Mouse (Mus musculus) 416B (cell line): ENCODE results near the gene Cyb5r4.
"Not testable (repeated sequence)": the region's sequence is repeated elsewhere in the genome, so short reads cannot be mapped to it uniquely, and the experiment has no call there.

Source experiments
- DNase-seq: peaks from one replicate; pipeline ENCODE4 v3.0.0; 2011; ENCODE audit warnings: low read depth

The Cyb5r4 gene

DNA sequence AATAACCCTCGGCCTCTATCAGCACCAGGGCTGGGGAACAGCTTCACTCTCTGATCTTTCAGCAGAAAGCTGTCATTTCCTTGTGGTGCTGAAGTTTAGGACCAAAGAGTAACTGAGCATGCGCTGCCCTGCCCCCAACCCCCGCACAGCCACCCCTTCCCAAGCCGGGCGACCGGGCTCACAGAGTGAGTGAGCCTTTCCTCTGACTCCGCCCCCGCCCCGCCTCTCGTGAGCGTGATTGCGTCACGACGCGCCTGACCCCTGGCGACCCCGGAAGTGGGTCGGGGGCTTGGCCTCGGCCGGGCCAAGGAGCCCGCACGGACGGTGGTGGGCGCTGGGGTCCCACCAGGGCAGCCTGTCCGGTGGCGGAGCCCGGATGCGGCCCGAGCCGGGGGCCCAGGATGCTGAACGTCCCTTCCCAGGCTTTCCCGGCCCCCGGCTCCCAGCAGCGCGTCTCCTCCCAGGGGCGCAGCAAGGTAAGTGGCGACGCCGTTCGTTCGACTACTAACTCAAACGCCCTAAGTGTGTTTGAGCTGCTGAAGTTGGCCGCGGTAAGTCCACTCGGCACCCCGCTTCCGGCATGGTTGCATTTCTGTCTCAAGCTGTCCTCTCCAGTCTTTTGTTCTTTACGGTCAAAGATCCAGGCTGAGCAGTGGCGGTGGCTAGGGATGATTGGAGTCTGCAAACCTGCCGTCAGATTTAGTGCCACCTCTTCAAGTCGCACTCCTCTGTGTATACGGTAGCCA is at the start of gene Cyb5r4:
Cyb5r4 (plus strand) TSS at position 237 of the 746 bp plus-strand sequence.
- DNase-seq: peak; percentile 97

DNA sequence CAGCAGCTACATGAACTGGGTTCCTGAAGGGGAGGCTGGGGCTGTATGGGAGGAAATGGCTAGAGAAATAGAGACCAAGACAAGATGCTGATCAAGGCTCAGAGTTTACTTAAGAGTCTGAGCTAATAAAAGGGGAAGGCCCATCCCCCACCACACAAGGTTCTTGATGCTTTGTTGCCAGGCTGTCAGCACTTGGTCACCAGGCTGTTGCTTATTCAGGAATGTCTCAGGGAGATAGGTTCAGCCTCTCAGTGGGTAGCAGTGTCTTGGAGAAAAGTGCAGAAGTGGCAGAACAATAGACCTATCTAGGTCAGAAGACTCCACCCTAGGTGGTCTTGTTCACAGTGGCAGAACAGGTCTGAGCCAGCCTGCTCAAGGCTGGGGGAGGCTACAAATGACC is 49.3 kb upstream of the Cyb5r4 start:
- DNase-seq: not testable (repeated sequence)

DNA sequence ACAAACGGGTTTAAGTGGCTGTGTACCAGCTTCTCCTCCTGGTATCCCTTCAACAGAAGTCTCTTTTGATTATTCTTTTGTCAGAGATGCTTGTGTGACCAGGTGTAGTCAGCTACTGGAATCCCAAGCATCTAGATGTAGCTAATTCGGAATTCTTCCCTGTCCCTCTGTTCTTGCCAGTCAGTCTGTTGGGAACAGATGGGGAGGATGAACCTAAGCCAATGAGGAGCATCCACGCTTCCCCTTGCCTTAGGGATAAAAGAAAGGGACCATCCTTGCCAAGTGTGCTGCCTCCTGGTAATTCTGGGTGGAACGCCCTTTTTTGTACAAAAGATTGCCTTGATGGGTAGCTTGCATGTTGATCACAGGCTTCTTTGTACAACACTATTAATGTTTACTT is 48.3 kb upstream of the Cyb5r4 start:
- DNase-seq: no peak

DNA sequence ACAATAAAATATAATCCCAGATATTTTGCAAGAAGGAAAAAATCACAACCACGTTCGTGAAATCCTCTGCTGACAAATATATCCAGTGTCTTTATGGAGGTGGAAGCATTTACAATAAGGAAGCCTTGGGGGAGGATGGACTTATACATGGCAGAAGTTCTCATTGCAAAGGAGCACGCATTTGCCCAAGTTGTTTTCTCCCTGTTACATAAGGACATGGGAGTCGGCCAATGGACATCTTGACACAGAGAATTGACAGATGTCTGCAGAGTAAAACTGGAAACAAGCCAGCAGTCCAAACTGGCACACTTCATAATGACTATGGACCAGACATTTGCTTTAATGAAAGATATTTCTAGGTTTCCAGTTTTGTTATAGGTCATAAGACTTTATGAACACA is 44.9 kb upstream of the Cyb5r4 start:
- DNase-seq: no peak

DNA sequence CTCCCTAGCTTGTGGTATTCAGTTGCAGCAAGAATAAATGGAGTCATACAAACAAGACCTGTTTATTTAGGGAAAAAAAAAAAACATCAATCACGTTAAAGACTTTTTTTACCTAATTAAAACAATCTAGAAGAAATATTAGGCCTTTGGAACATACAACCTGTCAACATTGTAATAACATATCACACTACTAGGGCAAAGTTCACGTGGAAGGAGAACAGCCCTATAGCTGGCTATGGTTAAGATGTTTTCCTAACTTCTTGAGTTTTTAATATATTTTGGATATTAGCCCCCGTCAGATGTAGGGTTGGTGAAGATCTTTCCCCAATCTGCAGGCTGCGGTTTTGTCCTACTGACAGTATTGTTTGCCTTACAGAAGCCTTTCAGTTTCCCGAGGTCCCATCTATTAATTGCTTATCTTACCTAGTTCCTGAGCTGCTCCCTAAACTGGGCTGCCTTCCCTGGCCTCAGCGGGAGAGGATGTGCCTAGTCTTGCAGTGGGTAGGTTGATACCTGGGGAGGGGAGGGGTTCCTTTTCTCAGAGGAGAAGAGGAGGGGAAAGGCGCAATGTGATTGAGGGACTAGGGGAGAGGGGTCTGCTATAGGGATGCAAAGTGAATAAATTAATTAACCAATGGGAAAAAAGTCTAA is 43.4 kb upstream of the Cyb5r4 start:
- DNase-seq: no peak

DNA sequence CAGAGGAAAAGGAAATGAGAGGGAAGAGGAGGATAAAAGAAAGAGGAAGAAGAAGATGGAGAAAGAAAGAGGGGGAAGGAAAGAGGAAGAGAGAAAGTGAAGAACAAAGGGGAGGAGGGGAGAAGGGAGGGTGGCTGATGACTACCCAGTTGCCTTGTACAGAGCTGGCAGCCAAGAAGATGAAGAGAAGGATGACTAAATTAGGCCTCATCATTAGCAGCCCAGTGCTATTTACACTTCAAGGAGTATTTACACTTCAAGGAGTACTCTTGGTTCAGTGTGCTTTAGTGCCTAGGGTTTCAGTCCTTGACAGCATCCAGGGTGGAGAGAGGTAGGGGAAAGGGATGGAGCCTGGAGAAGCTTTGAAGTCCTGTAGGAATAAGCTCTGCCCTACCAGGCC is 41.8 kb upstream of the Cyb5r4 start:
- DNase-seq: no peak

DNA sequence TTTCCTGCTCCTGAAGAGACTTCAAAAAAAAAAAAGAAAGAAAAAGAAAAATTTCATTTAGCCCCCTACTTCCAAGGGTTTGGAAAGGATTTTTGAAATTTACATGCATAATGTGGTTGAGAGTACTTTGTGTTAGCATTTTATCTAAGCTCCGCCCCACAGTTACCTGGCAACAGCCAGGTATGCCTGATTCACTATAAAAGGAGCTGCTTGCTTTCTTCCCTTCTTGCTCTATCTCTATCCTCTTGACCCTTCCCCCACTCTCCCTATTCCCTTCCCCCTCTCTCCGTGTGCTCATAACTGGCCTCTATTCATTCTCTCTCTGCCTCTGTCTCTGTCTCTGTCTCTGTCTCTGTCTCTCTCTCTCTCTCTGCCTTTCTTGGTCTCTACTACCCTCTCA is 40.9 kb upstream of the Cyb5r4 start:
- no peak for DNase-seq

DNA sequence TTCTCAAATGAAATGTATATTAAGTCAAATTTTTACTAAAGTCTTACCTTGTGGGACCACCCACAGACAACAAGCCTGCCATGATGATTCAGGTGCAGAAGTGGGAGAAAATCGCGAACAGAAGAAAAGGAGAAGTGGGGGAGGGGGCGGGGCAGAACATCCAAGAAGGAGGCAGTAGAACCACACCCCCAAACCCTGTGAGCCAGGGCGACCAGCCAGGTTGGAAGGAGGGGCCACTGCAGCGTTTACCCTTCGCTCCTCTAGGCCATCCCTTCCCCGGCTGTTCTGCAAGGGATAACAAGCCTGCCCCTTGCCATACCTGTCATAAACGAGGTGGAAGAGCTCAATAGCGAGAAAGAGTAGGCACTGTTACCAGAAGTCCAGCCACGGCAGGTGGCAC is 40.3 kb upstream of the Cyb5r4 start:
- DNase-seq: no peak

DNA sequence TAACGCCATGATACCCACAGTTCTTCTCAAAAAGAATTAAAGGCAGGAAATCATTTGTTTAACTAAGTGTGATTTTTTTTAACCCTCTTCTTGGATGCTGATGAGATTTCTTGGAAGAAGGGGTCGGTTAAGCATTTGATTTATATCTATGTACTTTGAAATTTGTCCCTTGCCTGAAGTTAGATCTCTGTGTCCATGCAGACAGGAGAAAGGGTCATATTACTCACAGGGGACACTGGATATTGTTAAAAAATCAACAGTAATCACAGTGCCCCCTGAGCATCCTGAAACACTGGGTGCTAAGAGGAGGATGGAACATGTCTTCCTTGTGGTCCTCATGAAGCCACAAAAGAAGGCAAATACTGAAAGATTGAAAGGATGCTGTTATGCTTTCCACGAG is 37.2 kb upstream of the Cyb5r4 start:
- DNase-seq: no peak

DNA sequence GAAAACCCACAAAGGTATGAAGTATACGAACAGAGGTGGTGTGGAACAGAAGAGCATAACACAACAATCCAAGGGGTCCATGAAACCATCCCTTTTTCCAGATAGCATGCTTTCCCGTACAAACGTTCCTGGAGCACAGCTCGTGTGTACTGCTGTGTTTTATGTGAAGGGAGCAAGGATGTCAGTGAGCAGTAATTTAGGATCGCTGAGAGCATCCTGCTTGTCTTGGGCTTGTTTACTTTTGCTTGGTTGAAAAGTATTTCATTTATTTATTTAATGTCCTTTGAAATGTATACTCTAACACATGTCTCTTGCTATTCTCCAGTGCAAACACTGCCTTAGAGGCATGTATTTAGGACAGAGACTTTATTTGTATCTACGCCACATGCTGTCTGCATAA is 36.7 kb upstream of the Cyb5r4 start:
- DNase-seq: no peak

DNA sequence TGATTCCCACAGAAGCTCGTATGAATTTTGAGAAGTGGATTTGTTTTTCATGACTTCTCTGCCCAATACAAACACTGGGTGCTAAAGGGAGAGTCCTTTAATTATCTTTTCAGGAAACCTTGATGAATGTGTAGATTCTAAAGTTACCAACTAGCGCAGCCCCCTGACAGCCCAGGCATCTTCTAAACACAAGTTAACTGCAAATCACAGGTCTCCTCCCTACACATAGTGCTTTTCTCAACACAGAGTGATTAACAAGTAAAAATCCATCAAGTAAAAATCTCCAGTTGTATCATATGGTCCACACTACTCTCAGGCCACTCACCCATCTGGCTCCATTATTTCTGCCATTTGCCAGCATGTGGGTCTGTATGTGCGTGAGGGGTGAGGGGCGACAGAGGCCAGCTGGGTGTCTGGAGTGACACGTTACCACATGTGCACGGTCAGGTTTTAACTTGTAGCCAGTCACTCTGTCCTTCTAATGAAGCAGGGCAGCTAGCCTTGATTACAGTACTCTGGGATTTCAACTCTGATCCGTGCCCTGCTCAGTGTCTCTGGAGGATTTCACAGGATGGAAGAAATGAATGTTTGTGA is 35.0 kb upstream of the Cyb5r4 start:
- no peak for DNase-seq

DNA sequence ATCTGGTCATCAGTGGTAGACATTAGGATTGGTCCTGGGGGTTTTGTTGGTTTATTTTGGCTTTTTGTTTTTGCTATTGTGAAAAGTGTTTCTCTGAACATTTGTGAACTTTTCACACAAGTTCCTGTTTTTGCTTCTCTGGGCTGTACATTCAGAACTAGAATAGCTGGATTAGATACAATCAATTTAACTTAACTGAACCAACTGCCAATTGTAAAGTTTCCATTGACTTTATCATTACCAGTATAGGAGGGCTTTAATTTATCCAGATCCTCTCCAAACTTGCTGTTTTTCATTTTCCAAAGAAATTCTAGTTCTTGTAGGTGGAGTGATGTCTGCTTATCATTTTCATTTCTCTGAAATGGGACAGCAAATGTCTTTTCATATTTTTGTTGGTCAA is 32.0 kb upstream of the Cyb5r4 start:
- DNase-seq: no peak

DNA sequence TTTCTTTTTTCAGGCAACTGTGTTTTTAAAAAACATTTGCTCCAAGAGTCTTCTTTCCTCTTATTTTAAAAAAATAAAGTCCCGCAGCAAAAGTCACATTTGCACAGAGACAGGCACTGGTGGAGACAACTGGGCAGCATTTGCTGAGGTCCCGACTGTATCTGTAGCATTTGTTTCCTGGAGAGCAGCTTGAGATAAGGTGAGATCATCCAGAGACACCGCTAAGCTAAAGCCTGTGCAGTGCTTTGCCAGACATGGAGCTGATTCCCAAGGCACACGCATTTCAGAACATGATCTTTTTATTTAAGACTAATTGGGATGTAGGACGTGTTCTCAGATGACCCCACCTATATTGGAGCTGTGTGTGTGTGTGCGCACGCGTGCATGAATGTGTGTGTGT is 30.1 kb upstream of the Cyb5r4 start:
- no peak for DNase-seq

DNA sequence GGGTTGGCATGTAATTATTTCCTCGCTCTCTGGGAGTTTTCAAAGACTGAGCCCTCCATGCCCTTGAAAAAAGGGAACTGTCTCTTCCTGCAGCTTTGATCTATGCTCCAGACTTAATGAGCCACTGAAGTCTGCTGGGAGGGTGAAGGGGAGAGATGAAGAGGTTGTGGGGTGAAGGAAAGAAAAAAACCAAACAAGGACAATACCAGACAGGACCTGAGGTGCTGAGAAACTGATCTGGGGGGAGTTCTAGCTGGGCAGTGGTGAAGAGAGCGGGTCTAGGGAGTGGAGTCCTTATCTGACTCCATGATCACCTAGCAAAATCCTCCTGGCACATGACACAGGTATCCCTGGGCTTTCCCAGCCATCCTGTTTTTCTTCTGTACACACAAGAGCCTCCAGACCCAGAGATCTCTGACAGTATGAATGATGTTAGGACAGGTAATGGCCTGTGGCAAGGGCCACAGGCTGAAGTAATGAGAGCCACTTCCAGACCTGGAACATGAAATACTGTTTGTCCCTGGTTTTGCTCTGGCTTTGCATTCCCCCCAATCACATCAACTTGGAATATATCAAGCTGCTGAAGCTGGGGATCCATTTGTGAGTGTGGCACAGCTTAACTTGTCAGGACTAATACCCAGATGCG is 24.6 kb upstream of the Cyb5r4 start:
- DNase-seq: no peak

DNA sequence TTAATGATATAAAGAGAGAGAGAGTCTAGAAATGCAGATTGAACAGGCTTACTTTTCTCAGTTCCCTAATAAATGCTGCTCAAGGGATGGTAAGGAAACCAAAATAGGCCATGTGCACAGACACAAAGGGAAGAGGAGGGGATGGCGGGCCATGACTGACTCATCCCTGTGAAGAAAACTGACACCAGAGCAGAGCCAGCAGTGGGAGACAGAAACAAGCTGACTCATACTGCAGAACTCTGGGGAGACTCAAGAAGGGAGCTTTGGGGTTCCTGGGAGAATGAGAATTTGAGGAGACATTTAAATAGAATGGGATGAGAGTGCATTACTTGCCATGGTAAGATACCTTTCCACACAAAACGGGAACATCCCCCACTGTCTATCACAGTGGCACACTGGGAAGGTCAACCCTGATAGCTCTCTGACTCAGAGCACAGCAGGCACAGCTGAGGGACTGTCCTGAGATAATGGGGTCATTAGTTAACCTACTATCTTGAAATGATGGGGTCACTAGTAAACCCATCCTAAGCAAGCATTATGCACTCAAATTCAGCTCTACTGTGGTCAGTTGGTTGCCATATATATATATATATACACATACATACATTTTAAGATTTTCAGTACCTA is 21.7 kb upstream of the Cyb5r4 start:
- peak; percentile 74 for DNase-seq

DNA sequence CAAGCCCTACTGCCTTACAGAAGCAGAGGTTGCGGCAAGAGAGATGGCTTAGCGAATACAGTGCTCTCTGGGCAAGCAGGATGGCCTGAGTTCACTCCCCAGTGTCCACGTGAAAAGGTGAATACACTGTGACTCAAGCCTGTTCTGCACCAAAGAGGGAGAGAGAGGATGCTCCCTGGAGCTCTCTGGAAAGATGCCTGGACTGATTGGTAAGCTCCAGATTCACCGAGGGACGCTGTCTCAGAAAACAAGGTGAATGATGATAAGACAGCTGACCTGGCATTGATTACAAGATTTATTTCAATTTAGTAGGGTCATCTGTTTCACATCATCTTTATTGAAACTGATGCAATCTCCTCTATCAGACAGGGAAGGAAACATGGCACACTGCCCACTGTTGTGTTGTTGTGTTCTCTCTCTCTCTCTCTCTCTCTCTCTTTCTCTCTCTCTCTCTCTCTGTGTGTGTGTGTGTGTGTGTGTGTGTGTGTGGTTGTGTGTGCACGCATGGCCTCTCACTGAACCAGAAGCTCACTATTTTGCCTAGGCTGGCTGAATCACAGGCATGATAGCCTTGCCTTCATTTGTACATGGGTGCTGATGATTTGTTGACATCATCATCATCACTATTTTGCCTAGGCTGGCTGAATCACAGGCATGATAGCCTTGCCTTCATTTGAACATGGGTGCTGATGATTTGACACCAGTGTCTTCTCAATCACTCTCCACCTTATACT is 16.9 kb upstream of the Cyb5r4 start:
- DNase-seq: no peak

DNA sequence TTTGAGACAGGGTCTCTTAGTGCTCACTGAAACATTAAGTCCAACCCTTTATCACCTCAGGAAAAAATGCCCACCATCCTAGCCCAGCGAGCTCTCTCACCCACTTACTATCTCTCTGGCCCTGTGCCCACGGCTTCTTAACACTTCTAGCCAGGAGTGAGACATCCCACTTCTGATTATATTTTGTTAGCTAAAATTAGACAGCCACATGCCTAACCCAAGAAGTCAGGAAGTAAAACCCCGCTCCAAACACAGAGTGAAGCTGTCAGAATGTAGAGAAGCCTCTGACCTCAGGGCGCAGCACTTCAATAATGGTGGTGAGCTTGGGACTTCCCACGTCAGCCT is 16.4 kb upstream of the Cyb5r4 start:
- DNase-seq: no peak

DNA sequence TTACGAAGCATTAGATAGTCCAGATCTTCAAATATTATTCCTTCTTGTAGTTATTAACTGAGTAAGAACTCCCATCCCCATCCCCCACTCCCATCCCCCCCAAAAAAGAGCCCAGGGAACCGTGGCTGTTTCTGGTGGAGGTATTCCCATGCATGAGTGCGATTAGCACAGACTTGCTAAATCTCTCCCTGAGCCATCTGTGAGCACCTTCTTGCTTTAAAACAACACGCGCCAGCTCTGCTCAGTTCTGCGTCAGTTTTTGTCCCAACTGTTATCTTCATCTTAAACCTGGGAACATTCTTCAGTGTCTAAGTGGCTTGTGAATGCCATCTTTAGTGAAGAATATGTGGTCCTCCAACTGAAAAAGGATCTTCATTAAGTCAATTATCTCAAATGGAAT is 13.3 kb upstream of the Cyb5r4 start:
- DNase-seq: no peak

DNA sequence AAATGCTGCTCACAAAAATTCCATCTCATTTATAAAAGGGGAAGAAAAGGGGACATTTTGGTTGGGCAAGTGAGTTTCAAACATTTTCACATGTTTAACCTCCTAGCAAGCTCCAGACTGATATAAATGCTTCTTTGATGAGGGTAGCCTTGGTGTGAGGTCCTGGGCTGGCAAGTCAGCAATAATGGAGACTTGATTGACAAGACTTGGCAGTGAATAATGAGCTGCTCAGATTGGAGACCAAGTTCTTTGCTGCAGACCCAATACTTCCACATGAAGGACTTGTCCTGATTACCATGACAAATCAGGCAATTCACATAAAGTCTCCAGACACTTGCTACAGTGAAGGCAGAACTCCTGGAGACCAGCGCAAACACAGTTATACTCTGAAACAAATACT is 12.9 kb upstream of the Cyb5r4 start:
- DNase-seq: no peak

DNA sequence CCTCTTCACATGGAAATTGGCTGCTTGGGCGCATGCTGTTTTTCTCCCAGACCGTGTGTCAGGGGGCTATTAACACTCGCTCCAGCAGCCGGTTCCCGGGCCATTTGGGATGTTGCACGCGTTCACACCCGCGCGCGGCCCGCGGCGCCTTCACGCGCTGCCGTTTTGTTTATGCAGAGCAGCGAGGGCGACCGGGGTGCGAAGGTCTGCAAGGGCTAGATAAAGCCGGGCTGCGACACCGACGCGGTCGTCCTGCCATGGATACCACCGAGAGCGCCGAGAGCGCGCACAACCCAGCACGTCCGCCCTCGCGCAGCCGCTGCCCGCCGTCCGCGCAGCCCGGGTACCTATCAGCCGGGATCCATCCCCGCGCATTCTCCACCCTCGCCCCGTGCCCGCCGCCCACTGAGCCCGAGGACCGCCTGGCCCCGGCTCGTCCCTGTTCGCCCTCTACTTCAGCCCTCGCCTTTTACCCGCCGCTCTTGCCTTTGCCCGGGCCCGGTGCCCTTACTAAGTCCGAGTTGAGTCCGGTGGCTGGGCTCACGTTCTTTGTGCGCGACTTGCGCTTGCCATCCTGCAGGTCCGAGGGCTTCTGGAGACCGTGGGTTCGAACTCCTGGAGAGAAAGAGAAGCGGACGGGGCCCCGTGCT is 6.4 kb upstream of the Cyb5r4 start, which contains the start of gene Ripply2:
Ripply2 (plus strand) TSS at position 250 of the 650 bp plus-strand sequence.
- no peak for DNase-seq

DNA sequence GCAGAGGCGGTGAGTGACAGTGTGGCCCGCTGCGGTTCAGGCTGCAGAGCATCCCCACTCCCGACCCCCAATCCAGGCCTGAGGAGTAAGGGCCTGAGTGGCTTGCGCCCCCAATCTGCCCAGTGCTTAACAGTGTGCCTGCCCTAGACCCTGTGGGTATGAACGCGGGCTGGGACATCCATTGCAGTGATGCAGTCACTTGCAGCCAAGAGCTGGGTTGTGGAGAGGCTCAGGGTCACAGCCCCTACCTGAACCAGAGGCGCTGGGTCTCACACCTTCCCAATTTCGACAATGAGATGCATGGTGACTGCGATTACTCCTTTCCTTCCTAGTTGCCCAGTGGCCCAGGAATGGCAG is 5.9 kb upstream of the Cyb5r4 start:
- no peak for DNase-seq

DNA sequence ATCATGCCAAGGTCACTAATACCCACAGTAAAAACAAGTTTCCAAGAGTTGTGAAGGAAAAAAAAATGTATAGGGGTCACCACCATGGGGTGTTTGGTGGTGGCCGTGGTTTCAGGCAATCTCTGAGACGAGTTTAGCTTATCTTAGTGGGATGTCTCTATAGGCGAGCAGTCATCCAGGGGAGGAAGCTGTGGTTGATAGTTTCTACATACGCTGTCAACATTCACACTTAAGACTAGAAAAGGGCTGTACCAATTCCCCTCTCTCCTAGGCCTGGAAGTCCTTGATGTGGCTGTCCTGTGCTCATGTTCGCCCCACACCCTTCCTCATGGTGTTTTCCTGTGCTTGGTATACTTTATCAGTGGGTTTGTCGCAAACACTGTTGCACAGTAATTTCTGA is 4.0 kb downstream of the Cyb5r4 start:
- peak; percentile 81 for DNase-seq
